Mouse (Mus musculus) gastrocnemius, postnatal 10 days (tissue): ENCODE data around the gene Wipi2. TPM values are rescaled to one million over a fixed set of nuclear protein-coding genes. Genes with fewer than 3 reads are reported as not detected.

Source experiments
- DNase-seq: peaks from one replicate; pipeline ENCODE4 v3.0.0; 2021; ENCODE audit warnings: mixed read lengths
- total RNA-seq, 2 experiments: library from RNA; stranded (reverse); gene quantifications; 2 replicates each; pipeline ENCODE4 v1.2.3; 2021

Wipi2 gene
- total RNA-seq, 2 experiments from 2014 or later = 29.2 to 33.6 TPM

- DNase-seq = no peak
These were observed 2.1 kb downstream of the Wipi2 start for GRCm38 (mm10) chr5:142629663-142630025.

DNA sequence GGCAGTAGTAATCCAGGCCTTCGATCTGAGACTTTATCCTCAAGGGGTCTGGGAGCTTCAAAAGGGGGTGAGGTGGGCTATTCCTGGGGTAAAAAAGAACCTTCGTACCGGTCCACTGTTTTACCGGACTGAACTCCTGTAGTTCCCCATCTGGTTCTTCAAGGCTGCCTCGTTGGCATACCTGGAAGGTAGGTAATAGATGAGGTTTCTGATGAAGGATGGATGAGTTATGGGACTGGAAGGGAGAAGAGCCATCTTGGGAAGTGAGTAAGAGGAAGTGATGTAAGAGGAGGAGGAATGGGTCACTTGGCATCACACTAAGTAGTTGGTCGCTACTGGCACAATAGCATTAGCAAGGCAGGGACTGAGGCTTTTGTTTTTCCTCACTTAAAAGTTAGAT lies 2.7 kb downstream of the Wipi2 start:
- no peak for DNase-seq

GRCm38 (mm10) chr5:142637823-142638222 lies 10.3 kb downstream of the Wipi2 start:
- DNase-seq = no peak

GRCm38 (mm10) chr5:142640088-142640487 lies 12.6 kb downstream of the Wipi2 start:
- DNase-seq = no peak

DNA sequence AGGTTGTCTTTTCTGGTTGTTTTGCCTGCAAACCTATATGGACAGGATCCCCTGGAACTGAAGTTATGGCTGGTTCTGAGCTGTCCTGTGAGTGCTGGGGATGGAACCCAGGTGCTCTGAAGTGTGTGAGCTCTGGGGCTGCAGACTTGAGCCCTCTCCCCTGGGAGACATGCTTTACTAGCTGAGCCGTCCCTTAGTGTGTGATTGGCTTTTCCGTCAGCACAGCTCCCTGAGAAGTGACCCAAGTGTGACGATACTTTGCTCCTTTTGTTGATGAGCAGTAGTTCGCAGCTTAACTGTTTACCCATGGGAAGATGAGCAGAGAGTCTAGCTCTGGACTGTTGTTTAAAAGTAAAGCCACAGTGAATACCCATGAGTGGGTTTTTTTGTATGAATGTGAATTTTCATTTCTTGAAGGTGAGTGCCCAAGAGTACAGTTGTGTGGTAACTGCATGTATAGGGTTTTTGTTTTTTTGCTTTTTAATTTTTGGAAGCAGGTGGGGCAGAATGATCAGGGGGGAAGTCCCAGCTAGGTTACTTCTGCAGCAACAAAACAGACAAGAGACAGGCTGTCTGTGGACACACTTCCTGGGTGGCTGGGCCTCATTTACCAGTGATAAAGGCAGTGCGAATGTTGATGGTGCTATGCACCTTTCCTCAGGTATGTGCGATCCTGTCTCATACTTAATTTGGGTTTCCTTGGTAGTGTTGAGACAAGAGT lies 14.0 kb downstream of the Wipi2 start:
- no peak for DNase-seq

DNA sequence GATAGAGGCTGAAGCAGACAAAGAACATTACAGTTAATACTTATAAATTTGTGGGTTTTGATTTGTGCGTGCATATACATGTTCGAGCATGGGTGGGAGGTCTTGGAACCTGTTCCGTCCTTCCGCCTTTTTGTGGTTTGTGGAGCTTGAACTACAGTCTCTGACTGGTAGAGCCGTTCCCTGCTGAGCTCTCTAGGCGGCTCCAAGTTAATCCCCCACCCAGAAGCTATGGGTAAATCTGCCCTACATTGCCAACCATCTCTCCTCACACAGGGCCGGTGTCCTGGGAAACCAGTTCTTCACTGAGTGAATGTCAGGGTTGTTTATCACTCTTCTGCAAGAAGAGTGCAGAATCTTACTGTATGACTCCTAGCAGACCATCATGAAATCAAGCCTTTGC lies 20.7 kb downstream of the Wipi2 start:
- DNase-seq = no peak

DNA sequence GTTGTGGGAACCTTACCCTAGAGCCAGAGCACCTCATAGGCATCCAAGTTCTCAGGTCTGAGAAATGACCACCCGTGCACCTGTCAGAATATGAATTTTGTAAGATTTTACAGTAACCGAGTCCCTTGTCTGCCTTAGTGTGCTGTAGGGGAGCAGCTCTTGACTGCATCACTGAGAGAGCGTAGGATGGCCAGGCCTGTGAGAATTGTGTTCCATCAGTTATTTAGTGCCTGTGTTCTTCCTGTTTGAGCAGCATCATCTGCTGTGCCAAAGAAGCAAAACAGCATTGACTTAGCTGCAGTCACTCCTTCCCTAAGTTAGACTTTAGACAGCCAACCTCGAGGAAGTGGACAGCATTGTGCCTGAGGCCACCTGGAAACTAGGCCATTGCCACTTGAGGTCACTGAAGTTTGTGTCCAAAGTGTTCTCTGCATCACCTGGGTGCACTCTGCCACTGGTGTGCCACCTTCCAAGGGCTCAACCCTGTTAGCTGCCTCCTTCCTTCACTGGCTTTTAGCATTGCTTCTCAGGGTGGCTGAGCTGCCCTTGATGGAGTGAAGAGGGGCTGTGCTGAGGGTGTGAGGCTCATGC lies 22.1 kb downstream of the Wipi2 start:
- no peak for DNase-seq

DNA sequence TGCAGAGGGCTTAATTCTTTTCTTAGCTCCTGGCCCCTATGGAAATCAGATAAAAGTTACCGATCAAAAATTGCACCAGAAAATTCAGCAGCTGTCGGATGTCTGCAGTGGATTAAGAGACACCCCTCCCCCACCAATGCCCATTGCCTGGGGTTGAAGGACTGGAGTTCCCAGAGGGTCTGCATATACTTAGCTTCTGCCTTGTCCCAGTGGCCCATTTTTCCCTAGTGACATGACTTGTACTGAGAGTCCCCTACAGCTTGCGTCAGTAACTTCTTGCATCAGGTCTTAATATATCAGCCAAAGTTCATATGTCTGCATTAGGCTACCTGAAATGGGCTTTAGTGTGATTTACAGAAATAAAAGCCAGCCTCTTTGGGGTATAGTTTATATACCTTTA lies 22.9 kb downstream of the Wipi2 start:
- no peak for DNase-seq

DNA sequence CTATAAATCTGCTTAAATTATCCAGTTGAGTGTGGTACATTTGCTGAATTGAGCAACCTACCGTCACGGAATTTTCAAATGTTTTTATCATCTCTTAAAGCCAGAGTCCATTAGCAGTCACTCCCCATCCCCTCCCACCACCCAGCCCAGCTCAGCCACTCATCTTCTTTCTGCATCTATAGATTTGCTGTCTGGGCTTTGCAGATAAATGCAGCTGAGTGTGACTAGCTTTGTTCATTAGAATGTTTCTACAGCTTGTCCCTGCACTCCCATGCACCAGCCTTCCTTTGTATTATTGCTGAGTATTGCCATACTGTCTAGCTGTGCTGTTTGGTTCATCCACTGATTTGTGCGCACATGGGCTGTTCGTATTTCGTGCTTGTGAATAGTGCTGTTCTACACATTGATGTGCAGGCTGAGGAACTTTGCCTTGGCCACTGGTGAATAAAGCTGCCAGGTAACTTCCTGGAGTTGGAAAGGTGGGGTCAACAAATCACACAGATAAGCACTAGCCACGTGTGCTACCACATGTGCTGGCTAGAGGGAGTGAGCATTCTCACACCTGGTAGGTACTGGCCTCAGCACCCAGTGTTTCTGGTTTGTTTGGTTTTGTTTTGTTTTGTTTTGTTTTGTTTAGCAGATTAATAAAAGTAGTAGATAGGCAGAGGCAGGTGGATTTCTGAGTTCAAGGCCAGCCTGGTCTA lies 23.4 kb downstream of the Wipi2 start:
- DNase-seq = no peak

- no peak for DNase-seq
These were observed 24.8 kb downstream of the Wipi2 start for GRCm38 (mm10) chr5:142652266-142652665.

DNA sequence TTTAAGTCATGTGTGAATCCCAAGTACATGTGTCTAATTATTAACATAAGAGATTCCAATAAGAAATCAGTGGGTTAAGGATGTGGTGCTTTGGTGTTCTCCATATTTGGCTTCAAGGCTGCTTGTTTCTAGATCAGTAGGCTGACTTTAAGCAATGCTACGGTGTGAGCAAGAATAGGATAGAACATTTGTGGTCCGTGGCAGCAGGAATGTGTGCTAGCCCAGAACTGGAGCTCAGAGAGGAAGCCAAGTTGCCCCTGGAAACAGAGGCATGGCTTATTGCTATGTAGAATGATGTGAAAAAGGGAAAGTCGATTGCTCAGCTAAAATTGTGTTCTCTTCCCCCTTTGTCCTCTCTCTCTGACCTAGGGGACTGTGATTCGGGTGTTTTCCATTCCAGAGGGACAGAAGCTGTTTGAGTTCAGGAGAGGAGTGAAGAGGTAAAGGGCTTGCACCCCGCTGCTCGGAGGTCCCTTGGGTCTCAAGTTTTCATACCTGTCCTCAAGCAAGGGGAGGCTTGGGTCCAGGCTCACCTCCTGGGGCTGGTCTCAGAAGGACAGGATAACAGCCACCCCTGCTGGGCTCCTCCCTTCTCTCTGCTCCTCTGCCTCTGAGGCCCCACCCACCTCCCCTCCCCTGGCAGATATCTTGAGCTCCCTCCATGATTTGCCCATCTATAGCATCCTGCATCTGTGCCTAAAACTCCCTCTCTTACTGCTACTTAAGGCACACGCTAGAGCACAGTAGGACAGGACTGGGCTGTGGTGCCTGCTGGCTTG lies 33.3 kb downstream of the Wipi2 start:
- DNase-seq = no peak

- no peak for DNase-seq
These were observed 40.4 kb downstream of the Wipi2 start for GRCm38 (mm10) chr5:142667921-142668320.

GRCm38 (mm10) chr5:142668556-142669263 lies 41.2 kb downstream of the Wipi2 start:
- no peak for DNase-seq

GRCm38 (mm10) chr5:142669726-142670125 lies 42.2 kb downstream of the Wipi2 start:
- DNase-seq = no peak

GRCm38 (mm10) chr5:142673082-142673481 lies 45.6 kb downstream of the Wipi2 start:
- DNase-seq = no peak

- no peak for DNase-seq
These were observed 50.7 kb downstream of the Wipi2 start for GRCm38 (mm10) chr5:142678141-142678571.

- no peak for DNase-seq
These were observed 51.6 kb downstream of the Wipi2 start for GRCm38 (mm10) chr5:142679065-142679464.

DNA sequence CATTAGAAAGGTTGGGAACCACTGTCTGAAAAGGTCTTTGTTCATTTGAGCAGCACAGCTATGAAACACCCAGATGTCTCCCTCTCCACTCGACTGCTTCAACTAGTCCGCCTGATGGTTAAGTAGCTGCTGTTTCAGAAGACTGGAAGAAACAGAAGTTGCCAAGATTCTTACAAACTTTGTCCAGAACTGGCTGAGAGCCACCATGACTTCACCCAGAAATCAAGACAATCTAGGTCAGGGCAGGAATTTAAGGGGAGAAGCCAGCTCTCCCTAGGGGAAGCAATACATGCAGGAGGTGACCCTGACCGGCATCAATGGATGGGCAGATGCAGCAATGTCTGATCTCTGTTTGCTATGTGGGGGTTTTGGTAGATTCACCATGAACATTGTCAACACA lies 54.4 kb downstream of the Wipi2 start:
- no peak for DNase-seq

GRCm38 (mm10) chr5:142682529-142682928 lies 55.0 kb downstream of the Wipi2 start:
- no peak for DNase-seq

- no peak for DNase-seq
These were observed 61.4 kb downstream of the Wipi2 start for GRCm38 (mm10) chr5:142688866-142689265.

- no peak for DNase-seq
These were observed 62.8 kb downstream of the Wipi2 start for GRCm38 (mm10) chr5:142690343-142690742.

GRCm38 (mm10) chr5:142692248-142692647 lies 64.8 kb downstream of the Wipi2 start, which contains the start of gene Slc29a4:
Slc29a4 (plus strand) TSS chr5:142692512.
- no peak for DNase-seq
